Mouse (Mus musculus) cerebellum, adult 9-10 months (tissue): ENCODE data around the gene Arhgap45.

ENCODE experiments used
- DNase-seq: peaks from one replicate; pipeline ENCODE4 v3.0.0; 2022

Gene Arhgap45

GRCm38 (mm10) chr10:80017361-80017760 is 908 bp downstream of the Arhgap45 start:
- DNase-seq, result no peak

DNA sequence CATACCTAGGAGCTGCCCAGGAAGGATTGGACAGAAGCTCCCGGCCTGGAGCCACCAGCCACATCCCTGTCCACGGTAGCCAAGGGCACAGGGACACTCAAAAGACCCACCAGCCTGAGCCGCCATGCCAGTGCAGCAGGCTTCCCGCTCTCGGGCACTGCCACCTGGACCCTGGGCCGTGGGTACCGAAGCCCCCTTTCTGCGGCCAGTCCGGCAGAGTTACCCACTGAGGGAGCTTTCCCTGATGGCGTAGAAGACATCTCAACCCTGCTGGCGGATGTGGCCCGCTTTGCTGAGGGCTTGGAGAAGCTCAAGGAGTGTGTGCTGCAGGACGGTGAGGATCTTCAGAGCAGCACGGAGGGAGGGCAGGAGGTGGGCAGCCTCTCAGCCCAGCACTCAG is 1.3 kb downstream of the Arhgap45 start:
- no peak for DNase-seq

GRCm38 (mm10) chr10:80018739-80019297 is 2.4 kb downstream of the Arhgap45 start:
- no peak for DNase-seq

GRCm38 (mm10) chr10:80019471-80020131 is 3.1 kb downstream of the Arhgap45 start:
- DNase-seq, result no peak

DNA sequence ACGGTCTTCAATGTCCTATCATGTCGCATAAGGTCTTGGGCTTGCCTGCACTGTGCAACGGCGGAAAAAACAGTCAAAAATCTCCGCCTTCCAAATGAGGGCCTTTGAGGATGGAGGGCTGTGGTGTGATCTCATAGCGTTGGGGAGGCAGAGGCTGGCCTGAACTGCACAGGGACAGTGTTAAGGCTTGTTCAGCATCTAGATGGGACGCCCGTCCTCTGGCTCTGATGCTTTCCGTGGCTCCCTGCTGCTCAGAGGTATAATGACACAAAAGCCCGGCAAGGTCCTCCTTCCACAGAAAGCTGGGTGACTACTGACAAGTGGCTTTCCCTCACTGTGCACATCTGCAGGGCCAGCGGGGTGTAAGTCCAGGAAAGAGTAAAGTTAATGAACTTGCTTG is 3.7 kb downstream of the Arhgap45 start:
- DNase-seq, result no peak

- no peak for DNase-seq
Measured at GRCm38 (mm10) chr10:80020603-80021319, 4.3 kb downstream of the Arhgap45 start.

DNA sequence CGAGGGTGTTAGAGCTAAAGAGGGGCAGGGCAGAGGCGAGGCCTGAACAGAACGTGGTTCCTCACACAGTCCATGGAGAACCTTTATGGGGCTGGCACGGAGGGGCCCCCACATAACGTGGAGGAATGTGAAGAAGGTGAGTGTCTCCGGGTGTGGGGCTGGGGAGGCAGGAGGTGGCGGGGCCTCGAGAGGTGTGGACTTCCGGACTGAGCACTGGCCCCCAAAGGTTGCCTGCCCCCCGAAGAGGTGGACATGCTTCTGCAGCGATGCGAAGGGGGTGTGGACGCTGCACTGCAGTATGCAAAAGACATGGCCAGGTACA is 4.8 kb downstream of the Arhgap45 start:
- no peak for DNase-seq

DNA sequence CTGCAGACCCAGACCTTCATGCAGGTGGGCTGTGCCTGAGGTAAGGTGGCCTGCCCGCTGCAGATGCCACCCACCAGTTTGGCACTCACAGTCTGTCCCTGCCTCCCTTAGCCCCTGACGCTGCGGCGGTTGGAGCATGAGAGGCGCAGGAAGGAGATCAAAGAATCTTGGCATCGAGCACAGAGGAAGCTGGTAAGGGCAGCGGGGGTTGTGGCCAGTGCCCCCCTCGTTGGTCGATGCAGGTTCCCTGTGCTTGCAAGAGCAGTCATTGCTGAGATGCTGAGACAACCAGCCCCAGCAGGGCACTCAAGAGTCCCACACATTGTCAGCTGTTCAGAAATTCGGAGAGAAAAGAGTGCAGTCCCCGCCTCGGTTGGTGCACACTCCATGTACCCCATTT is 5.7 kb downstream of the Arhgap45 start:
- no peak for DNase-seq

GRCm38 (mm10) chr10:80022806-80023205 is 6.4 kb downstream of the Arhgap45 start:
- no peak for DNase-seq

DNA sequence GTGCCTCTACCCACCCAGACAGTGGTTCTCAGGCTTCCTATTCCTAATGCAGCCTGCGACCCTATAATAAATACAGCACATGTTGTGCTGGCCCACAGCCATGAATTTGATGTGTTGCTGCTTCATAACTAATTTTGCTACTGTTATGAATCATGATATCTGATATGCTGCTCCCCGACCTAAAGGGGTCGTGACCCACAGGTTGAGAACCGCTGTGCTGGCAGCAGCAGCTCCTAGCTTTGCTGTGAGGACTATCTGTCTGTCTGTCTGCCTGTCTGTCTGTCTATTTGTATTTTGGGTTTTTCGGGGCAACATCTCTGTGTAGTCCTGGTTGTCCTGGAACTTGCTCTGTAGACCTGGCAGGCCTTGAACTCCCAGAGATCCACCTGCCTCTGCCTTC is 7.3 kb downstream of the Arhgap45 start:
- DNase-seq, result no peak

DNA sequence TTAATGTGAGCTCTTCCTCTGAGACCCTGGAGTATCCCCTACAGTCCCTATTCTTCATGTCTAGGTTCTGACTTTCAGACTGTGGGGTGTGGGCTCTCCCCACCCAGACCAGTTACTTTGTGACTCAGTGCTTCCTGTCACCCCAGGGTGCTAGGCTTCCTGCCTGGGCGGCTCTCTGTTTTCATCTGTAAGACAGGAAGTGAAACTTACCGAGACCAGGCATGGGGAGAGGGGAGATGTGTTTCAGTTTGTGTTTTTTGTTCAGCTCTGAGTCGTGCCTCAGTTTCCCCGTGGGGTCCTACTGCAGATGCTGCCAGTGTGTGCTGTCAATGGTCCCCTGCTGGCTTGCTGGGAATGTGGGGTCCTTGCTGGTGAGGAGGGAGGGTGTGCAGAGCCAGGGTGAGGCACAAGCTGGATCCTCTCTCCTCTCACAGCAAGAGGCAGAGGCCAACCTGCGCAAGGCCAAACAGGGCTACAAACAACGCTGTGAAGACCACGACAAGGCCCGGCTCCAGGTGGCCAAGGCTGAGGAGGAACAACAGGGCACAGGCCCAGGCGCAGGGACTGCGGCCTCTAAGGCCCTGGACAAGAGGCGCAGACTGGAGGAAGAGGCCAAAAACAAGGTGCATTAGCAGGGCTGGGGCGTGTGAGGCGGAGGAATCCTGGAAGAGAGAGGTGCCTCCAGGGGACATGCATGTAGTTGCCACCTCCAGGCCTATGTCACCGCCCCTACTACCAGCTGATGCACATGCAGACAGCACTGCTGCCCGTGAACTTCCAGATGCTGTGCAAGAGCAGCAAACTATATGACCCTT is 8.0 kb downstream of the Arhgap45 start:
- DNase-seq, result no peak

DNA sequence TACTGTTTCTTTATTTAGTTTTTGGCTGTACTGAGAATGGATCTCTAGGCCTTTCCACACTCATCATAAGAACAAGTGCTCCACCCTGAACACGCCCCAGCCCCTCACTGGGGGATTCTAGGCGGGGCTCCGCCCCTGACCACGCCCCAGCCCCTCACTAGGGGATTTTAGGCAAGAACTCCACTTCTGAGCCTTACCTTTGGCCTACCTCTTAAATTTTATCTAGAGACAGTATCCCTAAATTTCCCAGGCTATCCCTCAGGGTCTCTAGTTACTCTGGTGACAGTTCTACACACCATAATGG is 8.5 kb downstream of the Arhgap45 start:
- DNase-seq, result no peak

GRCm38 (mm10) chr10:80025463-80025862 is 9.0 kb downstream of the Arhgap45 start:
- no peak for DNase-seq

- DNase-seq, result no peak
Measured at GRCm38 (mm10) chr10:80025889-80026288, 9.4 kb downstream of the Arhgap45 start.

DNA sequence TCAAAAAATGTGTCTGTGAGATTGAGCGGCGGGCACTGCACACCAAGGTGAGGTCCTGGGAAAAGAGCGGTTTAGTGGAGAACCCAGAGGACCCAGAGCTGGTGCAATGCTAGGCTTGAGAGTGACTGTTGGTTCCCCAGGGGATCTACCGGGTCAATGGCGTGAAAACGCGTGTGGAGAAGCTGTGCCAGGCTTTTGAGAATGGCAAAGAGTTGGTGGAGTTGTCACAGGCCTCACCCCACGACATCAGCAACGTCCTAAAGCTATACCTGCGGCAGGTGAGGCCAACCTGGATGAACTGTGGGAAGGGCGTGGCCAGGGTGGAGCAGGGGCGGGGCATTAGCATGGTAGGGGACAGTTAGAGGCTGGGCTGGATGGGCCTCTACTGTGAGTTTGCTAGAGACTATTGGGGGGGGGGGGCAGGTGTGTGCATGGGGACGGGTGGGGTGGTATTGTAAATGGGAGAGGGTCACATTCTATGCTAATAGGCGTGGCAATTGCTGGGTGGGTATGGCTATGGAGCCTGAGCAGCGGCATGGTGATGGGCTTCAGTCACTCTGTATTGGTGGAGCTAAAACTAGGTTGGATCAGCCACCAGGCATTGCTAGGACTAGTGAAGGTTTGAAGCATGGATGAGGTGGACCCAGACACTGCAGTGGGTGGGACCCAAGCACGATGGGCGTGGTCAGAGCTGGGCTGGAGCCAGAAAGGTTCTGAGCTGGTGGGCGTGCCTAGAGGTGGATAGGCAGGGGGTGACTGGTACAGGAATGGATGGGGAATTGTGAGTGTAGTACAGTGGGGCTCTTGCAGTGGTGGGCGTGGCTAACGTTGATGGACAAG is 11.4 kb downstream of the Arhgap45 start:
- DNase-seq, result no peak

DNA sequence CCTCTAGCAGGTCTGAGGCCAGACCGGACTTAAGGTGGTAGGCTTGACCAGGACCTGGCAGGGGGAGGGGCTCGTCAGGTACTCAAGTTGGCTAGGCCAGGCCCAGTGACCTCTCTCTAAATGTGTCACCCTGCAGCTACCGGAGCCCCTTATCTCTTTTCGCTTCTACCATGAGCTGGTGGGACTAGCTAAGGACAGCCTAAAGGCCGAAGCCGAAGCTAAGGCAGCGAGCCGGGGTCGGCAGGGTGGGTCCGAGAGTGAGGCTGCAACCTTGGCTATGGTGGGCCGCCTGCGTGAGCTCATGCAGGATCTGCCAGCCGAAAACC is 12.0 kb downstream of the Arhgap45 start:
- DNase-seq, result no peak

- DNase-seq, result no peak
Measured at GRCm38 (mm10) chr10:80030191-80030590, 13.7 kb downstream of the Arhgap45 start.

DNA sequence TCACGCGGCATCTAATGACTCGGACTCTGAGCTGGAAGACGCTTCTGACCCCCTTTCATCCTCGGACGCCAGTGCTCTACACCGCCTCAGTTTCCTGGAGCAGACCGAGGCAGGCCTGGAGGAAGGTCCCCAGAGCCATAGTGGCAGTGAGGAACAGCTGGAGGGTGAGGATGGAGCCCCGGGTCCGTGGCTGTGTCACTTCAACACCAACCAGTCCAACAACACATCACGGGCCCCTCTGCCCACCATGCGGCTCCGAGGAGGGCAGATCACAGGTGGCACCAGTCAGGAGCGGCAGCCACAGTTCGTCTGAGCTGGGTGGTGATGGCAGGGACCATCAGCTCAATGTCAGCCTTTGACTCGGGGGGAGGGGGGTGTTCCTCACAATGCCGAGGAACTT is 14.3 kb downstream of the Arhgap45 start:
- DNase-seq, result no peak

DNA sequence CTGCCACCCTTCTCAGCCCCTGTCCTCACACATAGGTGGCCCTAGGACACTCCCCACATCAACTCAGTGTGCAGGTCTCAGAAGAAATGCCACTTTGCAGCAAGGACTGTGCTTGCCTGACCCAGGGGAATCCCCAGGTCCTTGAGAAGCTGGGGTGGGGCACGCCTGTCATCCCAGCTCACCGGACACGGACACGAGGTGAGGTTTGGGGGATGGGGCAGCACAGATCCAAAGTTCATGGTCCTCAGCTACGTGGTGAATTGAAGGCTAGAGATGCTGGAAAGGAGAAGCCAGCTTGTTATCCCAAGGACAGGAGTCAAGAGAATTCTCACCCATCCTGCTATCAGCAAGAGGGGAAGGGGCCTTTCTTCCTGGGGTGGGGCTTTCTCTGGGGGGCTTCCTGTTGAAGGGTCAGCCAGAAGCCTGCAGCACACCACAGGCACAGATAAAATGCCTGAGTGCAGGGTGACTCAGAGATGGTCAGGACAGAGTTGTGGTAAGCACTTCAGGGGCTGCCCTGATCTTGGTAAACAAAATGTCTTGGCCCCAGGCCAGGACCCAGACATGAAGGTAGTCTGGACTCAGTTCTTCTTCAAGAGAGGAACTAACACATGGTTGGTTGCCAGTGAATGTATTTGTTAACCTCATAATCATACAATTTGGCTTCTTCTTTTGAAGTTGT is 16.5 kb downstream of the Arhgap45 start:
- DNase-seq, result no peak

GRCm38 (mm10) chr10:80033511-80034391 is 17.3 kb downstream of the Arhgap45 start:
- peak; percentile 68 for DNase-seq

- no peak for DNase-seq
Measured at GRCm38 (mm10) chr10:80035148-80035547, 18.7 kb downstream of the Arhgap45 start.
